Mouse (Mus musculus) yolk sac, embryonic 10.5 days (tissue): Measurements from ENCODE around the gene Haus2.

Experiments used
- DNase-seq: peaks from one replicate; pipeline ENCODE4 v3.0.0-alpha.2; 2017; ENCODE audit warnings: low spot score

Haus2 gene

GRCm38 (mm10) chr2:120616279-120617163 is 7.3 kb downstream of the Haus2 start:
- DNase-seq, result no peak

- DNase-seq, result no peak
These were observed 10.4 kb downstream of the Haus2 start for GRCm38 (mm10) chr2:120619538-120619937.

GRCm38 (mm10) chr2:120622920-120623319 is 13.7 kb downstream of the Haus2 start:
- DNase-seq, result no peak

GRCm38 (mm10) chr2:120628076-120628865 is 19.1 kb downstream of the Haus2 start:
- DNase-seq, result no peak

- peak; percentile 98 for DNase-seq
These were observed 19.9 kb downstream of the Haus2 start, which contains the start of gene Stard9 for GRCm38 (mm10) chr2:120628886-120629735. Stard9 (plus strand) TSS chr2:120629121.

- no peak for DNase-seq
These were observed 21.1 kb downstream of the Haus2 start for GRCm38 (mm10) chr2:120630246-120630645.

GRCm38 (mm10) chr2:120630655-120631054 is 21.5 kb downstream of the Haus2 start:
- no peak for DNase-seq

GRCm38 (mm10) chr2:120631521-120631920 is 22.3 kb downstream of the Haus2 start:
- DNase-seq, result no peak

- DNase-seq, result no peak
These were observed 22.8 kb downstream of the Haus2 start for GRCm38 (mm10) chr2:120631957-120632356.

- no peak for DNase-seq
These were observed 31.7 kb downstream of the Haus2 start for GRCm38 (mm10) chr2:120640835-120641234.

- no peak for DNase-seq
These were observed 34.7 kb downstream of the Haus2 start for GRCm38 (mm10) chr2:120643836-120644235.

GRCm38 (mm10) chr2:120646777-120647176 is 37.6 kb downstream of the Haus2 start:
- no peak for DNase-seq

GRCm38 (mm10) chr2:120652256-120652924 is 43.2 kb downstream of the Haus2 start:
- no peak for DNase-seq

- DNase-seq, result no peak
These were observed 43.7 kb downstream of the Haus2 start for GRCm38 (mm10) chr2:120652925-120653284.

- DNase-seq, result no peak
These were observed 45.5 kb downstream of the Haus2 start for GRCm38 (mm10) chr2:120654693-120655092.

GRCm38 (mm10) chr2:120655905-120656304 is 46.7 kb downstream of the Haus2 start:
- DNase-seq, result no peak

GRCm38 (mm10) chr2:120656711-120657110 is 47.5 kb downstream of the Haus2 start:
- no peak for DNase-seq

GRCm38 (mm10) chr2:120658486-120658885 is 49.3 kb downstream of the Haus2 start:
- no peak for DNase-seq

- DNase-seq, result no peak
These were observed 50.1 kb downstream of the Haus2 start for GRCm38 (mm10) chr2:120659318-120659717.

- DNase-seq, result no peak
These were observed 51.4 kb downstream of the Haus2 start for GRCm38 (mm10) chr2:120660486-120661078.

- no peak for DNase-seq
These were observed 53.6 kb downstream of the Haus2 start for GRCm38 (mm10) chr2:120662766-120663165.
